Mouse (Mus musculus): ENCODE data around the gene Gm3839. TPM values are rescaled to one million over a fixed set of nuclear protein-coding genes. Genes with fewer than 3 reads are reported as not detected.

Gm3839 gene
- polyA plus RNA-seq (2012; rRNA removed): 0.21 and 0.39 TPM in 2 replicates

DNA sequence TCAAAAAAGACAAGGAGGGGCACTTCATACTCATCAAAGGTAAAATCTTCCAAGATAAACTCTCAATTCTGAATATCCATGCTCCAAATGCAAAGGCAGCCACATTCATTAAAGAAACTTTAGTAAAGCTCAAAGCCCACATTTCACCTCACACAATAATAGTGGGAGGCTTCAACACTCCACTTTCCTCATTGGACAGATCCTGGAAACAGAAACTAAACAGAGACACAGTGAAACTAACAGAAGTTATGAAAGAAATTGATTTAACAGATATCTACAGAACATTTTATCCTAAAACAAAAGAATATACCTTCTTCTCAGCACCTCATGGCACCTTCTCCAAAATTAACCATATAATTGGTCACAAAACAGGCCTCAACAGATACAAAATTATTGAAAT is at the start of gene Gm3839:
TSS of gene Gm3839 (minus strand) at position 101 of the 400 bp plus-strand sequence.

Other genes starting within 250 kb of the Gm3839 start
- 5.3 and 6.7 TPM in 2 replicates for gene Fhit, start 194.7 kb downstream of the Gm3839 start, polyA plus RNA-seq (2012; rRNA removed)
- gene Ptprg, start 196.8 kb upstream of the Gm3839 start, polyA plus RNA-seq (2012; rRNA removed): 34.1 and 36.4 TPM in 2 replicates

Measured in central nervous system, embryonic 14 days (tissue).